Mouse (Mus musculus) kidney, postnatal 14 days (tissue): ENCODE measurements at regions not wholly inside any gene's neighbourhood (a gene's known extent, or its start where the extent isn't known, plus 50 kb on each side); places are given as distances from the start of the nearest gene placed in this dataset.

Source experiments
- DNase-seq: peaks from one replicate; pipeline ENCODE4 v3.0.0; 2022; ENCODE audit warnings: mixed read lengths

DNA sequence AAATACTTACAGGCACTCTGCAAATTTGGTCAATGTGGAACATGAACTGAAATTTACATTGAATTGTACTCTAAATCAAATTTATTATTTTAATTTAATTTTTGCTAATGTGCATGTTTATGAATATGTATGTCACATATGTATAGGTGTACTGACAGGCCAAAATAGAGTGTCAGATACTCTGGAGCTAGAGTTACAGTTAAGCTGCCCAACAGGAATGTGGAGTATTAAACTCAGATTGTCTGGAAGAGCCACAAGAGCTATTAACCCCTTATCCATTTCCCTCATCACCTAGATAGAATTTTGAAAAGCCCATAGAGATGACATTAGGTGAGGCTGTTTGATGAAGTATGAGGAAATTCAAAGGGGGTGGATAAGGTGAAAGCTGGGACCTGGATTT lies 607.5 kb upstream of the Dpp10 start:
- no peak for DNase-seq

DNA sequence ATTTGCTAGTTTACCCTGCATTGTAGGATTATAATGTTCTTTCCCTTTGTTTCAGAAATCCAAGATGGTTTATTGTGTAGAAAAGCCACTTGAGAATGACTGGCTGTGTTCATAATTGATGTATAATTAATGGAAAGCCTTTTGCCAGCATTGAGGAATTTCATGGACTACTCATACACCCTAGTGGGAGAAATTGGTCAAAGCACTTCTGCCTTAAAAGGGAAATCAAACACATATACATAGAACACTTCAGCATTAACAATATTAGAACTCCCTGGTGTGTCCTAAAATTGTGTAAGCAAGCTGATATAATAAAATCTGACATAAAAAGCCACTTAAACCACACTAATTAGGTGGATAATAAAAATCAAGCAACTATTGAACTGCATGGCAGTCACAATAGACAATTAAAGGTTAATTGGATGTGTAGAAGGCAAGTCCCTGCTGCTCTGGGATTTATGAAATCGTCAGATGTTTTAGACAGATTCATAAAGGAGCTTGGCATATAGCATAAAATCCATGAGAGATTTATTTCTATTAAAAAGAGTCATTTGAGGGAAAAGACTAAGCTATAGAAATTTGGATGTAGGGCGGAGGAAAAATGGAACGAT lies 607.0 kb upstream of the Dpp10 start:
- DNase-seq = no peak

DNA sequence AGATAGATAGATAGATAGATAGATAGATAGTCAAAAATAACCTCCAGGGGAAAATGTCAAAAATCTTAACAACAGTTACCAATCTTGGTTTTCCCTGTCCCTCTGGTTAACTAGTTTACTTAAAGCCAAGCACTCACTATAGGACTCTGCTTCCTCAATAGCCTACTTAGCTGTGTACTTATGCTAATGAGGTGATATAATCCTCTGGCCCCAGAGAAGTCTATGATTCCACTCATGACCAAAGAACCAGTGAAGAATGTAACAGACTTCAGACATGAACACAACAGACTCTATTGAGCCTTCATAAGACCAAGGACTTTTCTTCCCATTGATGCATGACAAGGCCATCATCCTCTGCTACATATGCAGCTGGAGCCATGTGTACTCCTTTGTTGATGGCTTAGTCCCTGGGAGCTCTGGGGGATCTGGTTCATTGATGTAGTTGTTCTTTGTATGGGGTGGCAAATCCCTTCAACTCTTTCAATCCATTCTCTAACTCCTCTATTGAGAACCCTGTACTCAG lies 589.9 kb upstream of the Dpp10 start:
- DNase-seq = no peak

DNA sequence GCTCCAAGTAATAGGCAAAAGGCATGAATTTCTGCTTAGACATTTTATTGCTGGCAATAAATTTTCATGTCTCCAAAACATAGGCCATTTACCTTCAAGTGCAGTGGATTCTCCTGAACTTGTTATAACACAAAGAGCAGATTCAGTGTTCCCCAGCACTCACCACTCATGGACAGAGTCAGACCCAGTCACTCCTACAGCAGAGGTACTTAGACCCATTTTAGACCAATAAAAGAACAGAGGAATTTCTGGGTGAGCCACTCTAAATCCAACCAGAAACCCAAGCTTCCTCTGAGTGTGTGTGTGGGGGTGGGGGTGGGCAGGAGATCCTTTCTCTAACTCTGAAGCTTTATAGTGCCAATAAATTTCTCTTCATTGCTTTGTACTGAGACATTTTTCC lies 584.7 kb upstream of the Dpp10 start:
- no peak for DNase-seq

DNA sequence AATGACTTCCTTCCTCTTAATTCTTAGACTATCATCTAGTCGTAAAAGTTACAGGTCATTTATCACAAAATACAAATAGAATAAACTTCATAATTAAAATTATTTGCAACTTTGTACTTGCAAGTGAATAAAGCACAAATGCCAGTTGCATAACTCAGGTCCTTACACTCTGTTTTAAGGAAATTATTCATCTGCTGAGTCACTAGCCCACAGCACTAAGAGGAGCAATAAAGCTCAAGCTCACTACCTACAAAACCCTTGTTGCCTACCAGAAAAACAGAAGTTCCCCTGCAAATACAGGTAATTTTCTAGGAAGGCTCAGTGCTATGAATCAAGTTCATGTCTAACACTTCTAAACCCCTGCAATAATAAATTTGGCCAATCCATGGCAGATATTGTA lies 539.3 kb upstream of the Dpp10 start:
- DNase-seq = no peak
